Mouse (Mus musculus) heart, embryonic 10.5 days (tissue): ENCODE data around the gene Dmkn. TPM values are rescaled to one million over a fixed set of nuclear protein-coding genes. Genes with fewer than 3 reads are reported as not detected.
"Not testable (repeated sequence)": the region's sequence is repeated elsewhere in the genome, so short reads cannot be mapped to it uniquely, and the experiment has no call there.

Experiments
- DNase-seq: peaks from one replicate; pipeline ENCODE4 v3.0.0-alpha.2; 2017; ENCODE audit warnings: low spot score
- H3K27ac ChIP-seq: fragments of 300-500 bp; sonication (generic); 2 replicates; pipeline ENCODE4 v1.5.1; 2016; ENCODE audit warnings: mild to moderate bottlenecking
- H3K27me3 ChIP-seq: fragments of 300-500 bp; sonication (generic); 2 replicates; pipeline ENCODE4 v1.6.1; 2016; ENCODE audit warnings: mild to moderate bottlenecking; ENCODE audit not compliant: poor library complexity, insufficient read depth, severe bottlenecking
- H3K36me3 ChIP-seq: fragments of 300-500 bp; sonication (generic); 2 replicates; pipeline ENCODE4 v1.6.1; 2016; ENCODE audit warnings: mild to moderate bottlenecking, moderate library complexity
- H3K4me1 ChIP-seq: fragments of 300-500 bp; sonication (generic); 2 replicates; pipeline ENCODE4 v1.6.1; 2016; ENCODE audit warnings: mild to moderate bottlenecking
- H3K4me3 ChIP-seq: fragments of 300-500 bp; sonication (generic); 2 replicates; pipeline ENCODE4 v1.5.1; 2016; ENCODE audit warnings: mild to moderate bottlenecking, moderate library complexity
- H3K9me3 ChIP-seq: fragments of 300-500 bp; sonication (generic); 2 replicates; pipeline ENCODE4 v1.6.1; 2016; ENCODE audit warnings: mild to moderate bottlenecking, moderate library complexity
- WGBS: fragments of 180-500 bp; shearing (Covaris S2); methylation state at CpG from one replicate; pipeline ENCODE4 v1.1.7; 2016; 5-methylcytosine and 5-hydroxymethylcytosine counted together
- polyA plus RNA-seq: library from polyadenylated mRNA; unstranded; fragments of >200 nt; fragmentation: Nextera tagmentation; extraction: Ambion mirVana; gene quantifications from 2 replicates; pipeline ENCODE4 v1.2.1, GENCODE M21; 2016

The Dmkn gene
- polyA plus RNA-seq, 1 experiment from 2014 or later, result 0.39 TPM

DNA sequence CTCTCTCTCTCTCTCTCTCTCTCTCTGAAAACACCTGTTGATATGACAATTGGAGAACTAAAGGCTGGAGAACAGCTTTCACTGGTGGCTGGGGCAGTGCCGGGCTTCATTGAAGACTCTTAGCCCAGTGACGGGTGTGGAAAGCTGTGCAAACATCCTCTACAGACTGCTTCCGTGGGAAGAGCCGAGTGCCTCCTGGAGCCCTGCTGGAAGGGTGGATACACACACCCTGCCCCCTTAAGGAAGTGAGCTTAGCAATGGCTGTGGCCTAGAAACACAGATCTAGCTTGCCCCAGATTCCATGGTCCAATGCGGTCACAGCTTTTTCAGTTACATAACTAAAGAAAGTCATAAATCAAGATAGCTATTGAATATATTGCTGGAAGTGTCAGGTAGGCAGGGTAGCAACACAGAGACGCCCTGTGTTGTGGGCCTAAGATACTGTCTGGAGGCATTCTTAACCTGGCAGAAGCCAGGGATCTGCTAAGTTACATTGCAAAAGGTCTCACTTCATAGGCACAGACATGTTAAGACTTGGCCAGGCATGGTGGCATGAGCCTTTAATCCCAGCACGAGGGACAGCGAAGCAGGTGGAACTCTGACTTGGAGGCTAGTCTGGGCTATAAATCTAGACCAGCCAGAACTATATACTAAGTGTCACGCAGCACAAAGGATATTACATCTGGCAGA, 40.6 kb downstream of the Dmkn start:
- no peak overlapping the region for H3K27ac ChIP-seq
- no peaks in the 10 kb centered on the region for H3K4me1 ChIP-seq
- no peaks in the 10 kb centered on the region for H3K36me3 ChIP-seq
- H3K27me3 ChIP-seq, result no peaks in the 10 kb centered on the region
- no peak for DNase-seq
- no peak overlapping the region for H3K4me3 ChIP-seq
- WGBS, result 74% methylated on average over 9 of the region's 9 CpGs
- peaks cover 5% of the 10 kb centered on the region for H3K9me3 ChIP-seq

GRCm38 (mm10) chr7:30805924-30806323, 42.4 kb downstream of the Dmkn start:
- Histone ChIP-seq H3K9me3 (0 out of 2 replicates have a peak, but pooled peaks cover 3% of the 10 kb centered on the region), H3K27ac (no peak overlapping the region), H3K36me3 (no peaks in the 10 kb centered on the region), H3K27me3 (no peaks in the 10 kb centered on the region), H3K4me3 (no peak overlapping the region), H3K4me1 (no peaks in the 10 kb centered on the region)
- no peak for DNase-seq
- 43% methylated on average over 6 of the region's 6 CpGs for WGBS

DNA sequence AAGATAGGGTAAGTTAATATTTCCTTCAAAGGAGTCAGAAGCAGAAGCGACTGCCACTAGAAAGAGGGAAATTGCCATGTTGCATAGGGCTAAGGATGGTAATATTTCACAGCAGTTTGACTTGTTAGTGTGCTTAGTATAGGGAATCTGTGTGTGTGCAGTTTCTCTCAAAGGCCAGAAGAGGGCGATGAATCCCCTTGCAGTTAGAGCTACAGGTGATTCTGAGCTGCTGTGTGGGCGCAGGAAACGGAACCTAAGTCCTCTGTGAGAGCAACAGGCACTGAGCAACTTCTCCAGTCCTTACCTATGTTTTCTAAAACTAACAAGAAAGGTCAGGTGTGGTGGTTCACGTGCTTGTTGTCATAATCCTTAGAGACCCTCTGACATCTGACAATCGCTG, 46.8 kb downstream of the Dmkn start:
- 44% methylated on average over 6 of the region's 6 CpGs for WGBS
- H3K36me3 ChIP-seq, result no peaks in the 10 kb centered on the region
- no peaks in the 10 kb centered on the region for H3K27me3 ChIP-seq
- H3K4me1 ChIP-seq, result peaks cover 9% of the 10 kb centered on the region; the same call in 1 of the 2 replicates
- no peak for DNase-seq
- H3K9me3 ChIP-seq, result 0 out of 2 replicates have a peak, but pooled peaks cover 3% of the 10 kb centered on the region
- no peak overlapping the region for H3K4me3 ChIP-seq
- H3K27ac ChIP-seq, result no peak overlapping the region

- 0 out of 2 replicates have a peak, but pooled peaks cover 3% of the 10 kb centered on the region for H3K9me3 ChIP-seq
- no peaks in the 10 kb centered on the region for H3K27me3 ChIP-seq
- H3K36me3 ChIP-seq, result no peaks in the 10 kb centered on the region
- H3K4me1 ChIP-seq, result peaks cover 9% of the 10 kb centered on the region; the same call in 1 of the 2 replicates
- H3K27ac ChIP-seq, result 0 out of 2 replicates have a peak overlapping the region, but pooled peaks have one; percentile 36
- WGBS, result 51% methylated on average over 9 of the region's 9 CpGs
- no peak overlapping the region for H3K4me3 ChIP-seq
- DNase-seq, result no peak
Measured at GRCm38 (mm10) chr7:30811757-30812290, 48.3 kb downstream of the Dmkn start.

- Histone ChIP-seq H3K4me1 (peaks cover 9% of the 10 kb centered on the region; the same call in 1 of the 2 replicates), H3K9me3 (0 out of 2 replicates have a peak, but pooled peaks cover 3% of the 10 kb centered on the region), H3K27me3 (no peaks in the 10 kb centered on the region), H3K4me3 (no peak overlapping the region), H3K36me3 (no peaks in the 10 kb centered on the region), H3K27ac (0 out of 2 replicates have a peak overlapping the region, but pooled peaks have one; percentile 36)
- no peak for DNase-seq
- 78% methylated on average over 6 of the region's 6 CpGs for WGBS
Measured at GRCm38 (mm10) chr7:30812291-30812807, 48.8 kb downstream of the Dmkn start.

- Histone ChIP-seq H3K27ac (no peak overlapping the region), H3K4me1 (0 out of 2 replicates have a peak, but pooled peaks cover 6% of the 10 kb centered on the region), H3K27me3 (peaks cover 19% of the 10 kb centered on the region; the same call in 1 of the 2 replicates), H3K36me3 (no peaks in the 10 kb centered on the region), H3K9me3 (no peaks in the 10 kb centered on the region), H3K4me3 (no peak overlapping the region)
- 75% methylated on average over 6 of the region's 6 CpGs for WGBS
- no peak for DNase-seq
Measured at GRCm38 (mm10) chr7:30820131-30820530, 56.6 kb downstream of the Dmkn start.

DNA sequence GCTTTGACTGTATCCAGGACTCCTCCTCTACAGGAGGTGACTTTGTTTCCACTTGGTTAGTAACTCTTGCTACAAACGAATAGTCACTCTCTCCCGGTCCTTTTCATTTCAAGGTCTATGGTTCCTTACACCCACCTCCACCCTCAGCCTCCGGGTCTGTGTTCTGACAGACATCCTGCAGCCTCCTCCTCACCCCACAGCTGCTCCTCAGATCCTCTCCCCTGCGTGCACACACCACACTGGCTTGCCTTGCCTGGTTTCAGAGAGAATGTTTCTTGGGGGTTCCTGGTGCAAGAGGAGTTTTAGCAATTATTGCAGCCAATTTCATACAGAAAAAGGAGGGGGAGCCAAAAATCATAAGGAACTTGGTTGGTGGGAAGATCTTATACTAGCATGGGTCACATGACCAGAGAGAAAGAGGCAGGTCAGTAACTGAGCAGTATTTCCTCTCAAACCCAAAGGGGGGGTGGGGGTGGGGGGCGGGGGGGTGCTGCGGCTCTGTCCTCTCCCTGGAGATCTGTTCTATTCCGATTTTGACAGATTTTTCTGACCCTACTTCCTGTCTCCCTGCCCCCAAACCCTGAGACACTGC, 57.4 kb downstream of the Dmkn start:
- Histone ChIP-seq H3K27me3 (peaks cover 19% of the 10 kb centered on the region; the same call in 1 of the 2 replicates), H3K9me3 (no peaks in the 10 kb centered on the region), H3K27ac (no peak overlapping the region), H3K4me3 (no peak overlapping the region), H3K4me1 (0 out of 2 replicates have a peak, but pooled peaks cover 6% of the 10 kb centered on the region), H3K36me3 (no peaks in the 10 kb centered on the region)
- no peak for DNase-seq
- WGBS, result 57% methylated on average over 7 of the region's 7 CpGs

GRCm38 (mm10) chr7:30821532-30821931, 58.0 kb downstream of the Dmkn start:
- Histone ChIP-seq H3K4me3 (no peak overlapping the region), H3K27me3 (peaks cover 19% of the 10 kb centered on the region; the same call in 1 of the 2 replicates), H3K9me3 (no peaks in the 10 kb centered on the region), H3K27ac (no peak overlapping the region), H3K36me3 (no peaks in the 10 kb centered on the region), H3K4me1 (0 out of 2 replicates have a peak, but pooled peaks cover 6% of the 10 kb centered on the region)
- 66% methylated on average over 5 of the region's 5 CpGs for WGBS
- no peak for DNase-seq

DNA sequence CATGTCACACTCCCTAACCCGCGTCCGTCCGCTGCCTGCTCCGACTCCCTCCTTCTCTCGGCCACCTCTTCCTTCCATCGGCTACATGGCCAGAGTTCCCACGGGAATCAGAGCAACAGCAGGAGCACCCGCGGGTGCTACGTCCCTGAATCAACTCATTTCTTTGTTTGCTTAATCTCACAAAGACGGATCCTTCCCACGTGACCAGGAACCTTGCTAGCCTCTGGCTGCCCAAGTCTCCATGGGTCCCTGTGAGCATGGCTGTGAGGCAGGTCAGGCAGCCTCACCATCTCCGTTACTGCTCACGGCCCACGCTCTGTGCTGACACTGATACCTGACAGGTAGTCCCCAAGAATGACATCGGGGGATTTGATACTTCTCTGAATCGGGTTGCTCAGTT, 60.1 kb downstream of the Dmkn start, which contains the start of gene Ffar2:
TSS of gene Ffar2 (minus strand) at position 101 of the 400 bp plus-strand sequence.
- Histone ChIP-seq H3K4me1 (0 out of 2 replicates have a peak, but pooled peaks cover 6% of the 10 kb centered on the region), H3K4me3 (no peak within 1 kb of the TSS), H3K27me3 (peaks cover 19% of the 10 kb centered on the region; the same call in 1 of the 2 replicates), H3K9me3 (no peaks in the 10 kb centered on the region), H3K27ac (no peak within 1 kb of the TSS), H3K36me3 (no peaks in the 10 kb centered on the region)
- no peak for DNase-seq
- WGBS, result 85% methylated on average over 18 of the region's 18 CpGs

DNA sequence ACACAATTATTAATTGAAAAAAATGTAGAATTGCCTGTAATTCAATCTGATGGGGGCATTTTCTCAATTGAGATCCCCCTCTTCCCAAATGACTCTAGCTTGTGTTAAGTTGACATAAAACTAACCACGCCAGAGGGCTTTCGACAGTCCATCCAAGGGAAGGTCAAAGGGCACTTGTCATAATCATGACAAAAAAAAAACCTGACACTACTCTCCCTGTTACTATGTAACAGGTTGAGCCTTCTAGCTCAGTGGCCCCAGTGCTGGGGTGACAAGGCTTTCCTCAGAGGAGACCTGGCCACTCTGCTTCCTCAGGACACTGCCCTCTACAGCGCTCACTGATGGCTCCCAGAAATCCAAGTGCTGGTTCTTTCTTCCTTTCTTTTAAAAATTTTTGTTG, 60.8 kb downstream of the Dmkn start:
- no peak overlapping the region for H3K27ac ChIP-seq
- H3K9me3 ChIP-seq, result no peaks in the 10 kb centered on the region
- 80% methylated on average over 3 of the region's 3 CpGs for WGBS
- 0 out of 2 replicates have a peak, but pooled peaks cover 6% of the 10 kb centered on the region for H3K4me1 ChIP-seq
- no peaks in the 10 kb centered on the region for H3K36me3 ChIP-seq
- no peak overlapping the region for H3K4me3 ChIP-seq
- peaks cover 16% of the 10 kb centered on the region; the same call in 1 of the 2 replicates for H3K27me3 ChIP-seq
- no peak for DNase-seq

DNA sequence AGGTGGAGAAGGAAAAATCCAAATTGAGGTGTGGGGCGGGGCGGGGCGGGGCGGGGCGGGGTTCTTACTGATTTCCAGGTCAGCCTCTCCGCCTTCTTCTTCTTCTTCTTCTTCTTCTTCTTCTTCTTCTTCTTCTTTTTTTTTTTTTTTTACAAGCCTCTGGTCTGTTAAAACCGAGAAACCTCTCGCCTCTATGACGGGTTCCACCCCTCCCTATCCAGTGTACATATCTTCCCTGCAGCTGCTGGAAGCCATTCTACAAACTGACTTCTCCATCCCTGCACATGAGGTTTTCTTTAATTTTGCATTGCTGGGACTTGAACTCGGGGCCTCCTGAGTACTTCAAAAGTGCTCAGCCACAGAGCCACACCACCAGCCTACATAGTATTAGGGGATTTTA, 63.1 kb downstream of the Dmkn start:
- no peak for DNase-seq
- Histone ChIP-seq H3K36me3 (no peaks in the 10 kb centered on the region), H3K9me3 (no peaks in the 10 kb centered on the region), H3K4me1 (0 out of 2 replicates have a peak, but pooled peaks cover under 1% of the 10 kb centered on the region), H3K4me3 (no peak overlapping the region), H3K27ac (no peak overlapping the region), H3K27me3 (no peaks in the 10 kb centered on the region)
- 82% methylated on average over 9 of the region's 10 CpGs for WGBS

GRCm38 (mm10) chr7:30828871-30829270, 65.3 kb downstream of the Dmkn start:
- not testable (repeated sequence) for DNase-seq, H3K9me3 ChIP-seq, H3K36me3 ChIP-seq, H3K4me1 ChIP-seq, H3K27me3 ChIP-seq, H3K27ac ChIP-seq, H3K4me3 ChIP-seq

- no peaks in the 10 kb centered on the region for H3K36me3 ChIP-seq
- H3K27me3 ChIP-seq, result no peaks in the 10 kb centered on the region
- H3K4me1 ChIP-seq, result peaks cover 7% of the 10 kb centered on the region
- 65% methylated on average over 3 of the region's 3 CpGs for WGBS
- no peak overlapping the region for H3K4me3 ChIP-seq
- no peak for DNase-seq
- no peaks in the 10 kb centered on the region for H3K9me3 ChIP-seq
- H3K27ac ChIP-seq, result no peak overlapping the region
Measured at GRCm38 (mm10) chr7:30829428-30829827, 65.9 kb downstream of the Dmkn start.
